Mouse (Mus musculus) kidney, embryonic 15.5 days (tissue): Measurements from ENCODE around the gene Tmem45b. TPM values are rescaled to one million over a fixed set of nuclear protein-coding genes. Genes with fewer than 3 reads are reported as not detected.

Experiments used
- ATAC-seq: fragments of 200-750 bp; cut with Nextera tagmentation; replicated peaks from 2 replicates; pipeline ENCODE4 v1.8.0; 2017; ENCODE audit warnings: moderate TSS enrichment; ENCODE audit not compliant: low FRiP score
- H3K27ac ChIP-seq: fragments of 300-500 bp; sonication (generic); 2 replicates; pipeline ENCODE4 v1.5.1; 2015; ENCODE audit warnings: mild to moderate bottlenecking, inconsistent platforms
- H3K27me3 ChIP-seq: fragments of 300-500 bp; sonication (generic); 2 replicates; pipeline ENCODE4 v1.6.1; 2015; ENCODE audit warnings: inconsistent platforms
- H3K36me3 ChIP-seq: fragments of 300-500 bp; sonication (generic); 2 replicates; pipeline ENCODE4 v1.6.1; 2015; ENCODE audit warnings: inconsistent platforms
- H3K4me1 ChIP-seq: fragments of 300-500 bp; sonication (generic); 2 replicates; pipeline ENCODE4 v1.6.1; 2015; ENCODE audit warnings: inconsistent platforms
- H3K4me2 ChIP-seq: fragments of 300-500 bp; sonication (generic); 2 replicates; pipeline ENCODE4 v1.6.1; 2015; ENCODE audit warnings: moderate library complexity, mild to moderate bottlenecking, inconsistent platforms
- H3K4me3 ChIP-seq: fragments of 300-500 bp; sonication (generic); replicated peaks from 2 replicates; pipeline ENCODE4 v1.5.1; 2015; ENCODE audit warnings: mild to moderate bottlenecking, inconsistent platforms
- H3K9ac ChIP-seq: fragments of 300-500 bp; sonication (generic); 2 replicates; pipeline ENCODE4 v1.6.1; 2015; ENCODE audit warnings: mild to moderate bottlenecking, inconsistent platforms
- H3K9me3 ChIP-seq: fragments of 300-500 bp; sonication (generic); replicated peaks from 2 replicates; pipeline ENCODE4 v1.6.1; 2016; ENCODE audit warnings: inconsistent platforms
- WGBS: fragments of 180-500 bp; shearing (Covaris S2); methylation state at CpG from one replicate; pipeline ENCODE4 v1.1.7; 2015; ENCODE audit warnings: mixed read lengths; 5-methylcytosine and 5-hydroxymethylcytosine counted together
- polyA plus RNA-seq: library from polyadenylated mRNA; unstranded; fragments of >200 nt; fragmentation: Nextera tagmentation; extraction: Ambion mirVana; gene quantifications from 2 replicates; pipeline ENCODE4 v1.2.1, GENCODE M21; 2015

The Tmem45b gene
- polyA plus RNA-seq, 1 experiment from 2014 or later, result 16.8 TPM

- ATAC-seq, result 0 out of 2 replicates have a peak, but pooled peaks have one; percentile 62
- no peaks in the 10 kb centered on the region for H3K36me3 ChIP-seq
- no peak overlapping the region for H3K4me2 ChIP-seq
- no peaks in the 10 kb centered on the region for H3K27me3 ChIP-seq
- H3K9me3 ChIP-seq, result no peaks in the 10 kb centered on the region
- no peak overlapping the region for H3K9ac ChIP-seq
- peak overlapping the region; percentile 45; the same call in 1 of the 2 replicates for H3K27ac ChIP-seq
- WGBS, result 60% methylated on average over 7 of the region's 7 CpGs
- H3K4me3 ChIP-seq, result no peak overlapping the region
- H3K4me1 ChIP-seq, result no peaks in the 10 kb centered on the region
Observed at GRCm38 (mm10) chr9:31437861-31438260, 26.4 kb downstream of the Tmem45b start.

GRCm38 (mm10) chr9:31435415-31435814, 28.8 kb downstream of the Tmem45b start:
- Histone ChIP-seq H3K4me1 (0 out of 2 replicates have a peak, but pooled peaks cover 4% of the 10 kb centered on the region), H3K27me3 (no peaks in the 10 kb centered on the region), H3K9me3 (no peaks in the 10 kb centered on the region), H3K36me3 (no peaks in the 10 kb centered on the region), H3K4me3 (no peak overlapping the region), H3K27ac (no peak overlapping the region), H3K4me2 (no peak overlapping the region), H3K9ac (no peak overlapping the region)
- WGBS, result 87% methylated on average over 8 of the region's 8 CpGs
- no peak for ATAC-seq

GRCm38 (mm10) chr9:31433431-31433830, 30.8 kb downstream of the Tmem45b start:
- Histone ChIP-seq H3K4me3 (no peak overlapping the region), H3K4me1 (0 out of 2 replicates have a peak, but pooled peaks cover 4% of the 10 kb centered on the region), H3K27ac (no peak overlapping the region), H3K9ac (no peak overlapping the region), H3K4me2 (no peak overlapping the region), H3K36me3 (no peaks in the 10 kb centered on the region), H3K9me3 (no peaks in the 10 kb centered on the region), H3K27me3 (no peaks in the 10 kb centered on the region)
- no peak for ATAC-seq
- 80% methylated on average over 3 of the region's 3 CpGs for WGBS

GRCm38 (mm10) chr9:31432336-31432975, 31.8 kb downstream of the Tmem45b start:
- WGBS, result 68% methylated on average over 7 of the region's 7 CpGs
- Histone ChIP-seq H3K9ac (no peak overlapping the region), H3K27ac (0 out of 2 replicates have a peak overlapping the region, but pooled peaks have one; percentile 22), H3K4me2 (no peak overlapping the region), H3K4me3 (no peak overlapping the region), H3K36me3 (no peaks in the 10 kb centered on the region), H3K4me1 (peaks cover 4% of the 10 kb centered on the region; the same call in 1 of the 2 replicates), H3K9me3 (no peaks in the 10 kb centered on the region), H3K27me3 (no peaks in the 10 kb centered on the region)
- peak; percentile 56; the same call in 1 of the 2 replicates for ATAC-seq

GRCm38 (mm10) chr9:31431751-31432150, 32.5 kb downstream of the Tmem45b start:
- no peak for ATAC-seq
- H3K9me3 ChIP-seq, result no peaks in the 10 kb centered on the region
- H3K36me3 ChIP-seq, result no peaks in the 10 kb centered on the region
- no peak overlapping the region for H3K4me2 ChIP-seq
- H3K4me1 ChIP-seq, result peaks cover 4% of the 10 kb centered on the region; the same call in 1 of the 2 replicates
- H3K27me3 ChIP-seq, result no peaks in the 10 kb centered on the region
- no peak overlapping the region for H3K4me3 ChIP-seq
- WGBS, result 46% methylated on average over 5 of the region's 5 CpGs
- H3K27ac ChIP-seq, result no peak overlapping the region
- no peak overlapping the region for H3K9ac ChIP-seq

- 72% methylated on average over 9 of the region's 9 CpGs for WGBS
- Histone ChIP-seq H3K36me3 (no peaks in the 10 kb centered on the region), H3K9me3 (no peaks in the 10 kb centered on the region), H3K4me2 (no peak overlapping the region), H3K27me3 (no peaks in the 10 kb centered on the region), H3K4me1 (peaks cover 4% of the 10 kb centered on the region; the same call in 1 of the 2 replicates), H3K9ac (no peak overlapping the region), H3K4me3 (no peak overlapping the region), H3K27ac (no peak overlapping the region)
- ATAC-seq, result no peak
Observed at GRCm38 (mm10) chr9:31430011-31430410, 34.3 kb downstream of the Tmem45b start.

- Histone ChIP-seq H3K27me3 (no peaks in the 10 kb centered on the region), H3K9ac (no peak overlapping the region), H3K4me2 (no peak overlapping the region), H3K4me3 (no peak overlapping the region), H3K36me3 (peaks cover 6% of the 10 kb centered on the region; the same call in 1 of the 2 replicates), H3K9me3 (no peaks in the 10 kb centered on the region), H3K27ac (no peak overlapping the region), H3K4me1 (peaks cover 4% of the 10 kb centered on the region; the same call in 1 of the 2 replicates)
- no peak for ATAC-seq
- WGBS, result 75% methylated on average over 7 of the region's 7 CpGs
Observed at GRCm38 (mm10) chr9:31428971-31429370, 35.3 kb downstream of the Tmem45b start.

GRCm38 (mm10) chr9:31422143-31422542, 42.1 kb downstream of the Tmem45b start:
- H3K4me1 ChIP-seq, result no peaks in the 10 kb centered on the region; the same call in 1 of the 2 replicates
- H3K27ac ChIP-seq, result no peak overlapping the region
- H3K36me3 ChIP-seq, result peaks cover 70% of the 10 kb centered on the region
- H3K9me3 ChIP-seq, result no peaks in the 10 kb centered on the region
- 0 out of 2 replicates have a peak, but pooled peaks have one; percentile 22 for ATAC-seq
- no peak overlapping the region for H3K4me3 ChIP-seq
- H3K9ac ChIP-seq, result no peak overlapping the region
- H3K4me2 ChIP-seq, result no peak overlapping the region
- 83% methylated on average over 5 of the region's 5 CpGs for WGBS
- H3K27me3 ChIP-seq, result no peaks in the 10 kb centered on the region

GRCm38 (mm10) chr9:31418821-31419220, 45.4 kb downstream of the Tmem45b start:
- Histone ChIP-seq H3K4me1 (no peaks in the 10 kb centered on the region), H3K27ac (no peak overlapping the region), H3K9ac (no peak overlapping the region), H3K9me3 (no peaks in the 10 kb centered on the region), H3K4me3 (no peak overlapping the region), H3K4me2 (no peak overlapping the region), H3K27me3 (no peaks in the 10 kb centered on the region), H3K36me3 (peaks cover 93% of the 10 kb centered on the region)
- WGBS, result 96% methylated on average over 1 of the region's 1 CpGs
- no peak for ATAC-seq

- no peak overlapping the region for H3K4me3 ChIP-seq
- WGBS, result 93% methylated on average over 4 of the region's 4 CpGs
- ATAC-seq, result no peak
- no peak overlapping the region for H3K9ac ChIP-seq
- H3K36me3 ChIP-seq, result peaks cover 96% of the 10 kb centered on the region
- H3K27me3 ChIP-seq, result no peaks in the 10 kb centered on the region
- H3K4me2 ChIP-seq, result no peak overlapping the region
- H3K9me3 ChIP-seq, result no peaks in the 10 kb centered on the region
- H3K27ac ChIP-seq, result no peak overlapping the region
- H3K4me1 ChIP-seq, result no peaks in the 10 kb centered on the region
Observed at GRCm38 (mm10) chr9:31412165-31412564, 52.1 kb downstream of the Tmem45b start.

- WGBS, result 59% methylated on average over 6 of the region's 6 CpGs
- no peak for ATAC-seq
Observed at GRCm38 (mm10) chr9:31405217-31405616, 59.0 kb downstream of the Tmem45b start.

GRCm38 (mm10) chr9:31404311-31404710, 60.0 kb downstream of the Tmem45b start:
- Histone ChIP-seq H3K4me1 (no peaks in the 10 kb centered on the region), H3K4me3 (no peak overlapping the region), H3K27me3 (no peaks in the 10 kb centered on the region), H3K9me3 (no peaks in the 10 kb centered on the region), H3K36me3 (peaks cover 89% of the 10 kb centered on the region), H3K27ac (no peak overlapping the region), H3K4me2 (no peak overlapping the region), H3K9ac (no peak overlapping the region)
- WGBS, result 86% methylated on average over 2 of the region's 2 CpGs
- no peak for ATAC-seq

More at GRCm38 (mm10) chr9:31405217-31405616, 59.0 kb downstream of the Tmem45b start:
- H3K9ac ChIP-seq, result no peak overlapping the region
- H3K9me3 ChIP-seq, result no peaks in the 10 kb centered on the region
- H3K36me3 ChIP-seq, result peaks cover 91% of the 10 kb centered on the region
- H3K27ac ChIP-seq, result no peak overlapping the region
- H3K4me3 ChIP-seq, result no peak overlapping the region
- H3K4me1 ChIP-seq, result no peaks in the 10 kb centered on the region
- no peak overlapping the region for H3K4me2 ChIP-seq
- H3K27me3 ChIP-seq, result no peaks in the 10 kb centered on the region
